Mouse (Mus musculus): Measurements from ENCODE around the gene Mrpl28. TPM values are rescaled to one million over a fixed set of nuclear protein-coding genes. Genes with fewer than 3 reads are reported as not detected.
"Not testable (repeated sequence)": the region's sequence is repeated elsewhere in the genome, so short reads cannot be mapped to it uniquely, and the experiment has no call there.

The Mrpl28 gene
- total and polyA plus RNA-seq, 3 experiments, result 148 to 174 (median 164) TPM

DNA sequence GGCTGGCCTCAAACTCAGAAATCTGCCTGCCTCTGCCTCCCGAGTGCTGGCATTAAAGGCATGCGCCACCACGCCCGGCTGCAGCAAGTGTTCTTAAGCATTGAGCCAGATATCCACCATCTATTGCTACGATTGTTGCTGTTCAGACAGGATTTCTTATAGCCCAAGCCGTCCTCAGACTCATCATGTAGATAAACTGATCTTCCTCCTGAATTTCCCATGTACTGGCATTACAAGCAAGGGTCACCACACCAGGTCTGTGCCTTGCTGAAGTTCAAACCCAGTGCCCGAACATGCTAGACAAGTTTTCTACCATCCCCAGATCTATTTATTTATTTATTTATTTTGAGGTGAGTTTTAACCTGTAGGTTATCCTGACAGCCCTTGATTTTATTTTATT is 24.8 kb upstream of the Mrpl28 start:
- Histone ChIP-seq H3K4me1 (ENCODE audit: control insufficient read depth in 1 of 2, insufficient read depth in 2 of 2, low read length in 2 of 2) (peaks cover 0 to 9% of the 10 kb centered on the region in 2 experiments; a peak in 2 of 4 replicates), H3K36me3 (ENCODE audit: control insufficient read depth in 1 of 2, insufficient read depth in 2 of 2, low read length in 2 of 2) (peaks cover 0 to 8% of the 10 kb centered on the region in 2 experiments; a peak in 2 of 4 replicates), H3K79me2 (ENCODE audit: control insufficient read depth, insufficient read depth, low read length, poor library complexity) (peaks cover 5% of the 10 kb centered on the region; the same call in 1 of the 2 replicates), H3K9me3 (replicated peaks; ENCODE audit: insufficient read depth, low read length) (no peaks in the 10 kb centered on the region), H3K27ac (ENCODE audit: control insufficient read depth, low read depth, low read length) (no peak overlapping the region), H3K9ac (ENCODE audit: control insufficient read depth, low read depth, low read length, poor library complexity, severe bottlenecking) (no peak overlapping the region), H3K4me3 (ENCODE audit: control insufficient read depth in 1 of 2, insufficient read depth in 1 of 2, low read depth in 2 of 2, low read length in 2 of 2) (no peak overlapping the region), H3K27me3 (ENCODE audit: control insufficient read depth in 1 of 2, insufficient read depth in 2 of 2, low read length in 2 of 2) (no peaks in the 10 kb centered on the region)
- TF ChIP-seq ZNF384 (IDR thresholded peaks at IDR 0.05; ENCODE audit: low read depth, low read length) (no peak), BHLHE40 (IDR thresholded peaks at IDR 0.05; ENCODE audit: borderline replicate concordance, low read depth, low read length) (no peak), RAD21 (IDR thresholded peaks at IDR 0.05; ENCODE audit: low read depth, low read length) (no peak), USF2 (IDR thresholded peaks at IDR 0.05; ENCODE audit: borderline replicate concordance in 1 of 2, insufficient read depth in 1 of 2, low read depth in 1 of 2, low read length in 2 of 2) (no peak), POLR2AphosphoS5 (IDR thresholded peaks at IDR 0.05; ENCODE audit: borderline replicate concordance, low read depth, low read length) (no peak), MEF2A (IDR thresholded peaks at IDR 0.05; ENCODE audit: extremely low read depth, insufficient replicate concordance, low read depth, low read length, poor library complexity, severe bottlenecking) (no peak), ZKSCAN1 (IDR thresholded peaks at IDR 0.05; ENCODE audit: low read depth, low read length) (no peak), TBP (IDR thresholded peaks at IDR 0.05; ENCODE audit: low read depth, low read length) (no peak), ETS1 (IDR thresholded peaks at IDR 0.05; ENCODE audit: low read depth, low read length) (no peak), KAT2A (conservative IDR thresholded peaks at IDR 0.05; ENCODE audit: low read depth, low read length) (no peak), SIN3A (IDR thresholded peaks at IDR 0.05; ENCODE audit: low read length) (no peak), CTCF (IDR thresholded peaks at IDR 0.05 in 2 of 3, conservative IDR thresholded peaks at IDR 0.05 in 1 of 3; ENCODE audit: control insufficient read depth in 1 of 3, insufficient read depth in 1 of 3, low read depth in 2 of 3, low read length in 3 of 3, poor library complexity in 1 of 3, severe bottlenecking in 1 of 3) (no peak), E2F4 (IDR thresholded peaks at IDR 0.05; ENCODE audit: borderline replicate concordance, low read depth, low read length) (no peak), JUND (IDR thresholded peaks at IDR 0.05; ENCODE audit: low read depth, low read length) (no peak), SMC3 (IDR thresholded peaks at IDR 0.05; ENCODE audit: low read depth, low read length) (no peak), EP300 (IDR thresholded peaks at IDR 0.05; ENCODE audit: low read depth in 1 of 2, low read length in 2 of 2) (no peak)
- DNase-seq (ENCODE audit: low read depth, low spot score), result no peak

DNA sequence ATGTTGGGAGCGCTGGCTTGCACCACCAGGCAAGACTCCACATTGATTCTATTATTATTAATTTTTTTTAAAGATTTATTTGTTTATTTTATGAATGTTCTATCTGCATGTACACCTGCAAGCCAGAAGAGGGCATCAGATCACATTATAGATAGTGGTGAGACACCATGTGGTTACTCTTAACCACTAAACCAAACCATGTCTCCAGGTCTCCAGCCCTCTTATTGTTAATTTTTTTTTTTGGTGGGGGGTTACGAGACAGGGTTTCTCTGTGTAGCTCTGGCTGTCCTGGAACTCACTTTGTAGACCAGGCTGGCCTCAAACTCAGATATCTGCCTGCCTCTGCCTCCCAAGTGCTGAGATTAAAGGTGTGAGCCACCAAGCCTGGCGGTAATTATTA is 24.0 kb upstream of the Mrpl28 start:
- not testable (repeated sequence) for H3K79me2 ChIP-seq (ENCODE audit: control insufficient read depth, insufficient read depth, low read length, poor library complexity); H3K4me3 ChIP-seq (ENCODE audit: control insufficient read depth in 1 of 2, insufficient read depth in 1 of 2, low read depth in 2 of 2, low read length in 2 of 2); H3K27me3 ChIP-seq (ENCODE audit: control insufficient read depth in 1 of 2, insufficient read depth in 2 of 2, low read length in 2 of 2); H3K4me1 ChIP-seq (ENCODE audit: control insufficient read depth in 1 of 2, insufficient read depth in 2 of 2, low read length in 2 of 2); H3K27ac ChIP-seq (ENCODE audit: control insufficient read depth, low read depth, low read length); H3K9me3 ChIP-seq (replicated peaks; ENCODE audit: insufficient read depth, low read length); H3K9ac ChIP-seq (ENCODE audit: control insufficient read depth, low read depth, low read length, poor library complexity, severe bottlenecking)
- TF ChIP-seq MYC (IDR thresholded peaks at IDR 0.05; ENCODE audit: low read depth, low read length) (peak; percentile 95), ZNF384 (IDR thresholded peaks at IDR 0.05; ENCODE audit: low read depth, low read length) (peak; percentile 76), RCOR1 (IDR thresholded peaks at IDR 0.05; ENCODE audit: low read depth, low read length) (peak; percentile 8; the same call in 1 of the 2 replicates), MXI1 (IDR thresholded peaks at IDR 0.05; ENCODE audit: low read depth, low read length) (0 out of 2 replicates have a peak, but pooled peaks have one; percentile 27), RAD21 (IDR thresholded peaks at IDR 0.05; ENCODE audit: low read depth, low read length) (peak; percentile 52), CTCF (IDR thresholded peaks at IDR 0.05 in 2 of 3, conservative IDR thresholded peaks at IDR 0.05 in 1 of 3; ENCODE audit: control insufficient read depth in 1 of 3, insufficient read depth in 1 of 3, low read depth in 2 of 3, low read length in 3 of 3, poor library complexity in 1 of 3, severe bottlenecking in 1 of 3) (peak; percentile 38 to 75 (median 45); a peak in 5 of 6 replicates), ZC3H11A (IDR thresholded peaks at IDR 0.05; ENCODE audit: low read depth, low read length) (peak; percentile 65), SMC3 (IDR thresholded peaks at IDR 0.05; ENCODE audit: low read depth, low read length) (peak; percentile 72), GATA1 (IDR thresholded peaks at IDR 0.05; ENCODE audit: low read depth, low read length) (peak; percentile 74)
- peaks cover 0 to 11% of the 10 kb centered on the region in 2 experiments; a peak in 2 of 4 replicates for H3K36me3 ChIP-seq (ENCODE audit: control insufficient read depth in 1 of 2, insufficient read depth in 2 of 2, low read length in 2 of 2)
- DNase-seq (ENCODE audit: low read depth, low spot score), result peak; percentile 70
